Mouse (Mus musculus) macrophage (primary cell): ENCODE measurements around the gene Zmynd10. TPM values are rescaled to one million over a fixed set of nuclear protein-coding genes. Genes with fewer than 3 reads are reported as not detected.
"Not testable (repeated sequence)": the region's sequence is repeated elsewhere in the genome, so short reads cannot be mapped to it uniquely, and the experiment has no call there.

Experiments
- H3K27ac ChIP-seq: fragments of 350-480 bp; formaldehyde crosslinking; 2 replicates; pipeline ENCODE4 v1.9.0; 2021
- H3K36me3 ChIP-seq: fragments of 350-480 bp; formaldehyde crosslinking; 2 replicates; pipeline ENCODE4 v1.9.0; 2021; ENCODE audit errors: inconsistent target
- H3K4me3 ChIP-seq: fragments of 350-480 bp; formaldehyde crosslinking; 2 replicates; pipeline ENCODE4 v1.9.0; 2021; ENCODE audit errors: inconsistent target
- H3K79me2 ChIP-seq: fragments of 350-480 bp; formaldehyde crosslinking; 2 replicates; pipeline ENCODE4 v1.9.0; 2021; ENCODE audit errors: inconsistent target
- WGBS: methylation state at CpG from one replicate; pipeline ENCODE4 v1.1.7; 2026; ENCODE audit warnings: inconsistent platforms; ENCODE audit not compliant: missing documents; 5-methylcytosine and 5-hydroxymethylcytosine counted together
- polyA plus RNA-seq: library from polyadenylated mRNA; stranded (reverse); fragments of 250-400 nt; gene quantifications from 3 replicates; pipeline ENCODE4 v1.2.4, GENCODE M21; 2018; ENCODE audit warnings: inconsistent platforms

Gene Zmynd10
- polyA plus RNA-seq, 1 experiment from 2014 or later: not detected

DNA sequence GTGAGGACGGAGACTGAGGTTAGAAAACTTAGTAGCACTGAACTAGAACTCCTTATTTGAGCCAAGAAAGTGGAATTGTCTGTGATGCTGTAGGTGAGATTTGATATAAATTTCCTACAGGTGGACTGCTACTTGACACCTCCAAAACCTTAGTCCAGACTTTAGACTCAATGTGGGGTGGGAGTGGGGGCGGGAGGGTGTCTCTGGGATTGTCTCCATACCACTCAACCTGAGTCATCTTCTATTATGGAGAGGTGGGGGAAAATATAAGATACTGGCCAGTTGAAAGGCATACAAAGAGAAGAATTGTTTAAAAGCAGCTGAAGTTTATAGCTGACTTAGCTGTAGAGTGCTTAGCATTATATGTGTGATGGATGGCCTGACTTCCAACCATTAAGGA is 8.6 kb downstream of the Zmynd10 start:
- Histone ChIP-seq H3K36me3 (peaks cover 38% of the 10 kb centered on the region), H3K27ac (peak overlapping the region; percentile 95), H3K4me3 (peak overlapping the region; percentile 79), H3K79me2 (peaks cover 64% of the 10 kb centered on the region)
- WGBS: 25% methylated on average over 2 of the region's 2 CpGs

DNA sequence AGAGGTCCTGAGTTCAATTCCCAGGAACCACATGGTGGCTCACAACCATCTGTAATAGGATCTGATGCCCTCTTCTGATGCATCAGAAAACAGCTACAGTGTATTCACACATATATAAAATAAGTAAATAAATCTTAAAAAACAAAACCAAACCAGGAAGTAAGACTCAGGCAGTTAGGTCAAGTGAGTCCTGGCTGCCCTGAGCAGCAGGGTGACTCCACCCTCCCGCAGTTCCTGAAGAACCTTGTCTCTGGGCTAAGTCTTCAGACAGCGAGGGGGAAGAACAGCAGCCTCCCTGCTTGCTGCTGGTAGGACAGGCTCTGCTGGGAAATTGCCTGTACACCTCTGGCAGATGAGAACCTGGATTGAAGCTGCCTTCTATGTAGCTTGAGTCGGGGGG is 9.2 kb downstream of the Zmynd10 start:
- WGBS: 15% methylated on average over 3 of the region's 3 CpGs
- peaks cover 64% of the 10 kb centered on the region for H3K79me2 ChIP-seq
- peak overlapping the region; percentile 95 for H3K27ac ChIP-seq
- H3K36me3 ChIP-seq: peaks cover 44% of the 10 kb centered on the region
- peak overlapping the region; percentile 79 for H3K4me3 ChIP-seq

DNA sequence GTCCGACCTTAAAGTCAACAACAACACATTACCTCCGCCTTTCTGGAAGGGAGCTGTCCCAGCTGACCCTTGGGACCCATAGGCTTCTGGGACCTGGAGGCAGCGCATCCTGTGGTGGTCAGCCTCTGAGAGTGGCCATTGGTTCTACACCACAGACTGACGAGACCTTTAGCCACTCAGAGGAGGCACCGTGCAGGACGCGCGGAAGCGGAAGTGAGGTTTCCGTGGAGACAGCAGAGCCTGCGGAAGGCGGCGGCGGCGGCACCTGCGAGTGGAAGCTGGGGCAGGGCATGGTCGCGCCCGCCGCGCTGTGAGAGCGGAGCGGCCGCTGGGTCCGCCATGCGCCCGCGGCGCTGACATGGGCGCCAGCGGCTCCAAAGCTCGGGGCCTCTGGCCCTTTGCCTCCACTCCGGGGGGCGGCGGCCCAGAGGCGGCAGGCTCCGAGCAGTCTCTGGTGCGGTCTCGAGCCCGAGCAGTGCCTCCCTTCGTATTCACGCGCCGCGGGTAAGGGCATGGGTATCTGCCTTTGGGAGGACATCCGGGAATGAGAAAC is 16.0 kb downstream of the Zmynd10 start, which contains the start of gene Tusc2:
TSS of gene Tusc2 (plus strand) at position 227 of the 553 bp plus-strand sequence.
- H3K27ac ChIP-seq: 0 out of 2 replicates have a peak within 1 kb of the TSS, but pooled peaks have one; percentile 12
- WGBS: 0% methylated on average over 45 of the region's 46 CpGs
- H3K36me3 ChIP-seq: peaks cover 41% of the 10 kb centered on the region
- H3K4me3 ChIP-seq: peak within 1 kb of the TSS; percentile 68
- H3K79me2 ChIP-seq: peaks cover 34% of the 10 kb centered on the region

DNA sequence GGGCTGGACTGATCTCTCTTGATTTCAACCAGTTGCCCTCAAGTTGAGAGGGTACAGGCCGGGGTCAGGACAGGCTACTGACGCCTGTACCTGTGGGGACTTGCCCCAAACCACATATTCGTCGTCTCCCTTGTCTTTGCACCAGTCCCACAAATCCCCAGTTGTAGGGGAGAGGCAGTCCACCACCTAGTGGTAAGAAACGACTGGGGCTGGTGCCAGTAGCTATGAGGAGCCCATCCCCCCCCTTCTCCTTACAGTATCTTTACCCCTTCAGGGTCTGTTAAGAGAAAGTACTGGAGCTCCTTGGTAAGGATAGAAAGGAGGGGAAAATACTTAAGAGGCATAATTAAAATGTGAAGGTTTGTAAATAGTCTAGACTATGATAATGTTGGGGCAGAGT is 18.5 kb downstream of the Zmynd10 start:
- Histone ChIP-seq H3K79me2 (peaks cover 23% of the 10 kb centered on the region; the same call in 1 of the 2 replicates), H3K36me3 (peaks cover 18% of the 10 kb centered on the region)
- 40% methylated on average over 4 of the region's 5 CpGs for WGBS
- not testable (repeated sequence) for H3K4me3 ChIP-seq, H3K27ac ChIP-seq

DNA sequence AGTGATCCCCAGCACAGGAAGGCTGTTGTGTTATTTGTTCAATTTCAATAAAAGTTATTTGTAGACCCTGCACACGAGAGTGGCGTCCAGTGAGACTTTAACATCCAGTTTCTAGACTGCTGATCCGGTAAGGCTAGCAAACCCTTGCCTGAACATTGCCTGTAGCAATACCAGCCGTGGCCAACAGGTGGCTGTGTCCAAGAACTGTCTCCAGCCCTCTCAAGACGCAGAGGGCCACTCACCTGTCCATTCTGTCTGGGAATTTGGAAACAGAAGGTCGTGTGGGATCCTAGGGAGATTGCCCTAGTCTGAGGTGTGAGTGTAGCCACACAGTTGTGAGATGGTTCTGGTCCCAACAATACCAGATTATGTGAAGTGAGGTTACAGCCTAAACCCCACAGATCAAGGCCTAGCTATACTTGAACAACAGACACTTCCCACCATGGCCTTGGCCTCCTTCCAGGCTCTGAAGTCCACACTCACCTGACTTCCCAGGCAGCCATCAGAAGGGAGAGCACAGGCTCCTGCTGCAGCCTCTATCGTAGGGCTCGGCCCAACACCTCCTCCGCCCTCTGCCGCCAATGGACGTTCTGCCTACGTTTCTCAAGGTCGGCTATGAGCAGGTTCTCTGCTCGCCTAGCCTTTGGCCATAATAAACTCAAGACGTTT is 19.1 kb downstream of the Zmynd10 start:
- Histone ChIP-seq H3K36me3 (peaks cover 12% of the 10 kb centered on the region), H3K27ac (0 out of 2 replicates have a peak overlapping the region, but pooled peaks have one; percentile 8), H3K4me3 (no peak overlapping the region), H3K79me2 (peaks cover 24% of the 10 kb centered on the region; the same call in 1 of the 2 replicates)
- 63% methylated on average over 15 of the region's 15 CpGs for WGBS

DNA sequence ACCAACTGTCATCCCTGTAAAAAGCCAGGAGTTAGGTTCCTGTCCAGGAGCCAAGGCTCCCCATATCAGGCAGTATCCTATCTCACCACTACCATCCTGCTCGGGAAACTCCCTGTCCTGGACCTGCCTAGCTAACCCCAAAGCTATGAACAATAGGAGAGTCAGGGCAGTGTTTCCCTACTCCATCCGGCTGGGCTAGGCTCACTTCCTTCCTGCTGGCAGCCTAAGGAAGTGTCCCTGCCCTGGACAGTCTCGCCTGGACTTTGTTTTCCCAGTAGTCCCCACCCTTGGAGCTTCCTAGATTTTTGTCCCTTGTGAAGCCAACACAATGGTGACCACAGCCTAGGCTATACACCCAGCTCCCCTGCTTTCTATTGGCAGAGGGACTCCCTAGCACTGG is 19.8 kb downstream of the Zmynd10 start:
- Histone ChIP-seq H3K27ac (0 out of 2 replicates have a peak overlapping the region, but pooled peaks have one; percentile 8), H3K4me3 (no peak overlapping the region), H3K79me2 (peaks cover 24% of the 10 kb centered on the region; the same call in 1 of the 2 replicates), H3K36me3 (peaks cover 6% of the 10 kb centered on the region; the same call in 1 of the 2 replicates)
- 62% methylated on average over 3 of the region's 3 CpGs for WGBS

DNA sequence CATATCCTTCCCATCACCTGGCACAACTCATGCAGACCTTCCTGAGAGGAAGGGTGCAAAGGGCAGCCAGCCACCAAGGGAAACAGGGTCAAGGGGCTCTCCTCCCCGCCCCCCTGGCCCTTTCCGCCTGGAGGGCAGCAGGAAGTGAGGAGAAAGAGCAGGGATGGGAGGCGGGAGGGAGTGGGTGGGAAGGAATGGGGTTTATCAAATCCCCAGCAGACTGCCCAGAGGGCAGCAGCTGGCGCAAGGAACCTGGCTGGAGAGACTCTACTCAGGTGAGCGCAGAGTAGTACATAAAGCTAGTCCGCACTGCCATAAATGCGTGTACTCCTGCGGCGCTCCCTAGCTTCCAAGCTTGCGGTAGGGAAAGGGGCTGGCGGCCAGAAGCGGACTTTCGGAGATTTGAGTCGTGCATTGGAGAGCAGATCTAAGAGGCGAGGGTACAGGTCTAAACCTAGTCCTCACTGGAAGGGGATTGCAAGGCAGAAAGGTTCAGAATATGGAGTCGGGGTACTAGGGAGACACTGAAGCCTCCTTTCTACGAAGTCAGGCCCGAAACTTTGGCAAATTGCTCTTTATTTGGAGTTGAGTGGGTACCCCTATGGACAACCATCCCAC is 20.7 kb downstream of the Zmynd10 start, which contains the start of gene Hyal2:
TSS of gene Hyal2 (plus strand) at position 244 of the 618 bp plus-strand sequence.
- peak within 1 kb of the TSS; percentile 91 for H3K27ac ChIP-seq
- peaks cover 10% of the 10 kb centered on the region; the same call in 1 of the 2 replicates for H3K36me3 ChIP-seq
- WGBS: 71% methylated on average over 18 of the region's 18 CpGs

DNA sequence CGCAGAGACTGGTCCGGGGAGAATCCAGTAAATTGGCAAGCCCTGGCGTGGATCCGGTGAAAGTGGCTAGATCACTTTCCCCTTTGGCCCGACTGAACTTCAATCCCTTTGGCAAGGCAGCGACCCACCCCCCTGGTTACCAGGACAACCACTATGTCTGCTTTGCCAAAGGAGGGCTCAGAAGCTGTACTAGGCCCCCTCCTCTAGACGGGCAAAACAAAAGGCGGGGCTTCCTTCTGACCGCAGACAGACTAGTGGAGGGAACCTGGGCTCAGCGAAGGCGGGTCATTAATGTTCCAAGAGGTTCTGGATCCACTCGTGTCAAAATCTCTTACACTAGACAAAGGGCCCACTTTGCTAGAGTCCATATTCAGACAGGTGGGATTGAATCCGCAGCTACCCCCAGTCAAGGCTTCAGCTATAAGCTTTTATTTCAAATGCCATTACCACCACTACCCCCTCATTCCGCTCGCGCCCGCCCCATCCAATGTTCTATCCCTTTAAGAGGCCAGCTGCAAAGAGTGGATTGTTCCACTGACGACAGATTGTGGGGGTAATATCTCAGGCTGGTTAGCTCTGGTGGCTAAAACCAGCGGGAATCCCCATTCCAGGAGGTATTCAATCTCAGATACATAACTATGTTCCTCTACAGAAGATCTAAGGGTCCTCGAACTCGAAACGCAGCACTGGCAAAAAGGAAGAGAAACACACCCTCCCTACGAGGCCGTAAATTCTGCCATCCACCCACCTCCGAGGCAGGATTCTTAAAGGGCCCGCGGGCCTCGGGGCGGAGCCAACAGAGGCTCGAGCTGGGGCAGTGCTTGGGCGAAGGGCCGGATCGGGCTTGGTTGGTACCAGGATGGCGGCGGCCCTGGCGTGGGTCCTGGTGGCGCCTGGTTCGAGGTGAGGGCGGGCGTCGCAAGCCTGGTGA is 21.5 kb downstream of the Zmynd10 start:
- Histone ChIP-seq H3K4me3 (peak overlapping the region; percentile 49), H3K79me2 (peaks cover 21% of the 10 kb centered on the region; the same call in 1 of the 2 replicates), H3K27ac (peak overlapping the region; percentile 91), H3K36me3 (peaks cover 10% of the 10 kb centered on the region; the same call in 1 of the 2 replicates)
- WGBS: 4% methylated on average over 40 of the region's 41 CpGs

More for the DNA sequence above, 20.7 kb downstream of the Zmynd10 start, which contains the start of gene Hyal2:
- Histone ChIP-seq H3K79me2 (peaks cover 24% of the 10 kb centered on the region; the same call in 1 of the 2 replicates), H3K4me3 (peak within 1 kb of the TSS; percentile 49)

DNA sequence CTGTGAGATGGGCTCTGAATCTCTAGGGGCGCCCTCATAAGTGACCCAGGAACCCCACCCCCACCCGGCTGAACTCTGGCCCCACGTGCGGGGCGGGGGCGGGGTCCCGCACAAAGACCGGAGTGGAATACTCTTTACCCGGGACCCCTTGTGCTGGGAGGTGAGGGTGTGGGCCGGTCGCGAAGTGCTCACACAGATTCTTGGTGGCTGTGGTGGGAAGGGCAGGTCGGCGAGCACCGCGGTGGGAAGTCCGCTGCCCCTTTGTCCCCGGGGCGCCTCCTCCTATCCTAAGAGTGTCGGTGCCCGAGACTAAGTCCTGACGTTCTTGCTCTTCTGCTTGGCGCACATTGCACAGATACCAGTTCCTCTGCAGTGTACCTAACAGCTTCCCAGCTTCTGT is 22.2 kb downstream of the Zmynd10 start:
- H3K4me3 ChIP-seq: peak overlapping the region; percentile 49
- under 1% methylated on average over 23 of the region's 23 CpGs for WGBS
- H3K27ac ChIP-seq: peak overlapping the region; percentile 91
- peaks cover 10% of the 10 kb centered on the region; the same call in 1 of the 2 replicates for H3K36me3 ChIP-seq
- peaks cover 14% of the 10 kb centered on the region; the same call in 1 of the 2 replicates for H3K79me2 ChIP-seq

DNA sequence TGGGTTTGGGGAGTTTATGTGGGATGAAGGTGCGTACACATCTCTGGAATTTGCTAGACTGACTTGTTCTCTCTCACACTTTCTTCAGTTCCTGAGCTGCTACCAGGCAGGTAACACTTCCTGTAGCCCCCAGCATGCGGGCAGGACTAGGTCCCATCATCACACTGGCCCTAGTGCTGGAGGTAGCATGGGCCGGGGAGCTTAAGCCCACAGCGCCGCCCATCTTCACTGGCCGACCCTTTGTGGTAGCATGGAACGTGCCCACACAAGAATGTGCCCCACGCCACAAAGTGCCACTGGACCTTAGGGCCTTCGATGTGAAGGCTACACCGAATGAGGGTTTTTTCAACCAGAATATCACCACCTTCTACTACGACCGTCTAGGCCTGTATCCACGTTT is 22.9 kb downstream of the Zmynd10 start:
- Histone ChIP-seq H3K27ac (peak overlapping the region; percentile 91; the same call in 1 of the 2 replicates), H3K4me3 (peak overlapping the region; percentile 49), H3K79me2 (peaks cover 11% of the 10 kb centered on the region; the same call in 1 of the 2 replicates), H3K36me3 (peaks cover 10% of the 10 kb centered on the region; the same call in 1 of the 2 replicates)
- 86% methylated on average over 13 of the region's 13 CpGs for WGBS

DNA sequence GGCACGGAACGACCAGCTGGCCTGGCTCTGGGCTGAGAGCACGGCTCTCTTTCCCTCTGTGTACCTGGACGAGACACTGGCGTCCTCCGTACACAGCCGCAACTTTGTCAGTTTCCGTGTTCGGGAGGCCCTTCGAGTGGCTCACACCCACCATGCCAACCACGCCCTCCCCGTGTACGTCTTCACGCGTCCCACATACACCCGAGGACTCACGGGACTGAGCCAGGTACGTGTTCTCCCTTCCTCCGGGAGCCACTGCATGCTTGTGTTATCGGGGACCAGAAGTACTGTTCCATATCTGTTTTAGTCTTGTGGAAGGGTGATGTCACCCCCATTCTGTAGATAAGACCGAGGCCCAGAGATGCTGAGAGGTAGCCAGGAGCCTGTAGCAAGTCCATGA is 23.7 kb downstream of the Zmynd10 start:
- Histone ChIP-seq H3K36me3 (peaks cover 10% of the 10 kb centered on the region; the same call in 1 of the 2 replicates), H3K27ac (no peak overlapping the region), H3K79me2 (peaks cover 11% of the 10 kb centered on the region; the same call in 1 of the 2 replicates), H3K4me3 (no peak overlapping the region)
- WGBS: 96% methylated on average over 20 of the region's 21 CpGs

DNA sequence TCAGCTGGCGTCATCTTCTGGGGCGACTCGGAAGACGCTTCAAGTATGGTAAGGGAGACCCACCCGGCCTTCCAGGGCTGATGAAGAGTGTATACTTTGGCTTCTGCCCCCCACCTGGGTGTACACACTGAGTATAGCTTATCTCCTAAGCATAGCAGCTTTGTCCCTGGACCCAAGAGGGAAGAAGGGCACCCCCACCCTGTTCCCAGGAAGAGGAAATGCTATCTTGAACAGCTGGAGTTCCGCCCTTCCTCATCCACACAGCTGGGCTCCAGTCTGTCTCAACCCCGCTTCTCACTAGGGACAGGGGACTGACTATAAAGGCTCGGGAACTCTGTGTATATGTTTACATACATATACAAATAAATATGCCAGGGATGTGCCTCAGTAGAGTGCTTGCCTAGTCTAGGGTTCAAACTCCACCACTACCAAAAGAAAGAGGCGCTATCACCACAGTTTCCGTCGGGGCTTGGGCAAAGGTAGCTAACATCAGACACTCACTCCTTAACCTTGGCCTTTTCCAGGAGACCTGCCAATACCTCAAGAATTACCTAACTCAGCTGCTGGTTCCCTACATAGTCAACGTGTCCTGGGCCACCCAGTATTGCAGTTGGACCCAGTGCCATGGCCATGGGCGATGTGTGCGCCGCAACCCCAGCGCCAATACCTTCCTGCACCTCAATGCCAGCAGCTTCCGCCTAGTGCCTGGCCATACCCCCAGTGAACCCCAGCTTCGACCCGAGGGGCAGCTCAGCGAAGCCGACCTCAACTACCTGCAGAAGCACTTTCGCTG is 24.6 kb downstream of the Zmynd10 start:
- H3K36me3 ChIP-seq: peaks cover 10% of the 10 kb centered on the region; the same call in 1 of the 2 replicates
- no peak overlapping the region for H3K4me3 ChIP-seq
- peaks cover 11% of the 10 kb centered on the region; the same call in 1 of the 2 replicates for H3K79me2 ChIP-seq
- 95% methylated on average over 22 of the region's 22 CpGs for WGBS
- H3K27ac ChIP-seq: no peak overlapping the region

DNA sequence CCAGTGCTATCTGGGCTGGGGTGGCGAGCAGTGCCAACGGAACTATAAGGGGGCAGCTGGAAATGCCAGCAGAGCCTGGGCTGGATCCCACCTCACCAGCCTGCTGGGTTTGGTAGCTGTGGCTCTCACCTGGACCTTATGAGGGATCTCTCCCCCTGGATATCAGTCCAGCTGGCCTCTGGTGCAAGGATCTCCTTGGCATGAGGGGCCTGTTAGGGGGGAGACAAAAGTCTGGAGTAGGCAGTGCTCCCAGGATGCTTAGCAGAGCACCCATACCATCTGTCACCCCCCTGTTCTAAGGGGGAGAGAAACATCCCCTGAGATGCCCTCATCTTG is 25.2 kb downstream of the Zmynd10 start:
- Histone ChIP-seq H3K79me2 (peaks cover 16% of the 10 kb centered on the region), H3K27ac (no peak overlapping the region), H3K36me3 (peaks cover 10% of the 10 kb centered on the region; the same call in 1 of the 2 replicates), H3K4me3 (no peak overlapping the region)
- WGBS: 92% methylated on average over 2 of the region's 2 CpGs
